Mouse (Mus musculus) liver, adult 2 months (tissue): ENCODE results near the gene Tmem28. TPM values are rescaled to one million over a fixed set of nuclear protein-coding genes. Genes with fewer than 3 reads are reported as not detected.

Experiments
- DNase-seq: peaks from one replicate; pipeline ENCODE4 v3.0.0-alpha.2; 2011; ENCODE audit warnings: low read depth, low spot score; ENCODE audit errors: extremely low read depth
- H3K27ac ChIP-seq: fragments of 200-500 bp; replicated peaks from 2 replicates; pipeline ENCODE4 v1.5.1; 2012; ENCODE audit warnings: low read depth, mild to moderate bottlenecking, control low read depth, inconsistent platforms, low read length; ENCODE audit not compliant: insufficient read depth
- H3K27me3 ChIP-seq: fragments of 200-500 bp; 2 replicates; pipeline ENCODE4 v1.6.1; 2012; ENCODE audit warnings: mild to moderate bottlenecking, moderate library complexity, low read length, inconsistent platforms; ENCODE audit not compliant: control insufficient read depth, insufficient read depth
- H3K36me3 ChIP-seq: fragments of 200-500 bp; 2 replicates; pipeline ENCODE4 v1.6.1; 2012; ENCODE audit warnings: low read length, inconsistent platforms; ENCODE audit not compliant: control insufficient read depth, insufficient read depth
- H3K4me1 ChIP-seq: fragments of 200-500 bp; 2 replicates; pipeline ENCODE4 v1.6.1; 2011; ENCODE audit warnings: low read length; ENCODE audit not compliant: control insufficient read depth, insufficient read depth
- H3K4me3 ChIP-seq: fragments of 200-500 bp; 2 replicates; pipeline ENCODE4 v1.5.1; 2011; ENCODE audit warnings: low read depth, mild to moderate bottlenecking, control low read depth, low read length, moderate library complexity; ENCODE audit not compliant: insufficient read depth
- H3K79me2 ChIP-seq: fragments of 200-500 bp; 2 replicates; pipeline ENCODE4 v1.6.1; 2012; ENCODE audit warnings: inconsistent platforms, mild to moderate bottlenecking, low read length, moderate library complexity; ENCODE audit not compliant: control insufficient read depth, insufficient read depth
- H3K9ac ChIP-seq: fragments of 200-500 bp; 2 replicates; pipeline ENCODE4 v1.6.1; 2012; ENCODE audit warnings: low read depth, mild to moderate bottlenecking, control low read depth, inconsistent platforms, low read length
- CTCF ChIP-seq: fragments of 200-500 bp; IDR thresholded peaks from 2 replicates; pipeline ENCODE4 v1.5.1; 2011; ENCODE audit warnings: low read depth, low read length, control low read depth
- POLR2A ChIP-seq: fragments of 200-500 bp; IDR thresholded peaks from 2 replicates; pipeline ENCODE4 v1.6.1; 2011; ENCODE audit warnings: low read length, control low read depth; ENCODE audit not compliant: insufficient read depth; ENCODE audit errors: extremely low read depth
- WGBS: fragments of 180-500 bp; shearing (Covaris S2); methylation state at CpG from one replicate; pipeline ENCODE4 v1.1.7; 2018; 5-methylcytosine and 5-hydroxymethylcytosine counted together
- polyA plus RNA-seq: library from polyadenylated mRNA; depleted of rRNA; stranded (reverse); fragments of >200 nt; gene quantifications from 2 replicates; pipeline ENCODE4 v1.2.3, GENCODE M21; 2012; rRNA removed
- total RNA-seq: library from RNA; depleted of rRNA; stranded (reverse); fragments of >200 nt; gene quantifications from 2 replicates; pipeline ENCODE4 v1.2.3, GENCODE M21; 2014; rRNA removed

The Tmem28 gene
- total RNA-seq (not detected in 2 replicates), polyA plus RNA-seq (not detected in 2 replicates)

DNA sequence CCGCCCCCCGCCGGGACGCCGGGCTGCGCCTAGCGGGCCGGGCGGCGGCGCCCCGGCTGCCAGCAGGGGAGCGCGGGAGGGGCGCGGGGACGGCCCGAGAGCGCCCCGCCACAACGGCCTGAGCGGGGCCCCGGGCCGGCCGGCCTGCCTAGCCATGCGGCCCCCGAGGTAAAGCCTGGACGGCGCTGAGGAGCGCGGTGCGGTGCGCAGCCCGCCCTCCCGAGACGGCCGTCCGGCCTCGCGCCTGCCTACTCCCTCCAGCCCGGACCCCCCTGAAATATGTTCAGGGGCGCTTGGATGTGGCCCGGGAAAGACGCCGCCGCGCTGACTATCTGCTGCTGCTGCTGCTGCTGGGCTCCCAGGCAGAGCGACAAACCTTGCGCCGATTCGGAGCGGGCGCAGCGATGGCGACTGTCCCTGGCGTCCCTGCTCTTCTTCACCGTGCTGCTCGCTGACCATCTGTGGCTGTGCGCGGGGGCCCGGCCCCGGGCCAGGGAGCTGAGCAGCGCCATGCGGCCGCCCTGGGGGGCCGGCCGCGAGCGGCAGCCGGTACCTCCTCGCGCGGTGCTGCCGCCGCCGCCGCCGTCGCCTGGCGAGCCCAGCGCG is at the start of gene Tmem28:
TSS of gene Tmem28 (plus strand) at position 232 of the 606 bp plus-strand sequence.
- no peaks in the 10 kb centered on the region for H3K36me3 ChIP-seq
- WGBS = 2% methylated on average over 38 of the region's 82 CpGs
- no peaks in the 10 kb centered on the region for H3K79me2 ChIP-seq
- TF ChIP-seq POLR2A (no peak), CTCF (no peak)
- peaks cover 7% of the 10 kb centered on the region; the same call in 1 of the 2 replicates for H3K27me3 ChIP-seq
- H3K4me1 ChIP-seq = no peaks in the 10 kb centered on the region
- H3K4me3 ChIP-seq = peak within 1 kb of the TSS; percentile 35; the same call in 1 of the 2 replicates
- DNase-seq = no peak
- no peak within 1 kb of the TSS for H3K9ac ChIP-seq
- H3K27ac ChIP-seq = no peak within 1 kb of the TSS

DNA sequence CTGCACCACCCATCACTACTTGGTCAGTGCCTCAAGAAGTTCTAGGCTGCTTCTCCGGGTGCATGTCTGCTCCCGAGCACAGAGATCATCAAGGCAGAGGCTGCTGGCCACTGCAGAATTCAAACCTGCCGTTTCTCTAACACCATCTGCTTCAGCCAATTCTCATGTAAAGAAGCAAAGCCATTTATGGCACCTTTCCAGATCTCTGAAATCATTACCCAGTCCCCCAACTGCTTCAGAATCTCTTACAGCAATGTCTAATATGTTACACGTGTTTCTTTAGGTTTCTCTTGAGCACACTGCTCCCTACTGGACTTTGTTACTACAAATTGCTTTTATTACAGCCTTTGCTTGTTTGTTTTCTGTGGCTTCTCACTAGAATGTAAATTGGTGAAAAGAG is 40.5 kb upstream of the Tmem28 start:
- Histone ChIP-seq H3K36me3 (no peaks in the 10 kb centered on the region), H3K79me2 (no peaks in the 10 kb centered on the region), H3K27me3 (no peaks in the 10 kb centered on the region), H3K9ac (no peak overlapping the region), H3K27ac (no peak overlapping the region), H3K4me1 (no peaks in the 10 kb centered on the region), H3K4me3 (no peak overlapping the region)
- TF ChIP-seq CTCF (no peak), POLR2A (no peak)
- no peak for DNase-seq
- 64% methylated on average over 4 of the region's 4 CpGs for WGBS

DNA sequence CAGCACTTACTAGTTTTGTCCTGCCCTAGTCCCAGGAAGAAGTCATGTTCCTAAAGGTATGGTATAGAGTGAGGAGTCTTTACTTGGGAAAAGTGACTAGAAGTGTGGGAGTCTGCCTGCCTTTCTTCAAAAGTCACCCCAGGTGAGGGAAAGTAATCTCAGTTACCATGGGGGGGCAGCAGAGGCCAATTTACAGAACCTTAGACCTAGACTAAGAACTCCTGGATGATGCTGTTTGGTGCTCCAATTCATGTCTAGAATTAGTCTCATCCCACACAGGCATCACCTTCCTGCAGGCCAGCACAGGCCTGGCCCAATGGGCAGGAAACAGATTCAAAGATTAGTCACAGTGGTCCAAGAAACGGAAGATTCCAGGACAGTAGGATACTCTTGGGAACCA is 12.4 kb upstream of the Tmem28 start:
- H3K27ac ChIP-seq = no peak overlapping the region
- no peaks in the 10 kb centered on the region for H3K4me1 ChIP-seq
- H3K27me3 ChIP-seq = no peaks in the 10 kb centered on the region
- 31% methylated on average over 1 of the region's 1 CpGs for WGBS
- DNase-seq = peak; percentile 12
- no peaks in the 10 kb centered on the region for H3K36me3 ChIP-seq
- no peaks in the 10 kb centered on the region for H3K79me2 ChIP-seq
- H3K4me3 ChIP-seq = no peak overlapping the region
- TF ChIP-seq POLR2A (no peak), CTCF (no peak)
- H3K9ac ChIP-seq = no peak overlapping the region

DNA sequence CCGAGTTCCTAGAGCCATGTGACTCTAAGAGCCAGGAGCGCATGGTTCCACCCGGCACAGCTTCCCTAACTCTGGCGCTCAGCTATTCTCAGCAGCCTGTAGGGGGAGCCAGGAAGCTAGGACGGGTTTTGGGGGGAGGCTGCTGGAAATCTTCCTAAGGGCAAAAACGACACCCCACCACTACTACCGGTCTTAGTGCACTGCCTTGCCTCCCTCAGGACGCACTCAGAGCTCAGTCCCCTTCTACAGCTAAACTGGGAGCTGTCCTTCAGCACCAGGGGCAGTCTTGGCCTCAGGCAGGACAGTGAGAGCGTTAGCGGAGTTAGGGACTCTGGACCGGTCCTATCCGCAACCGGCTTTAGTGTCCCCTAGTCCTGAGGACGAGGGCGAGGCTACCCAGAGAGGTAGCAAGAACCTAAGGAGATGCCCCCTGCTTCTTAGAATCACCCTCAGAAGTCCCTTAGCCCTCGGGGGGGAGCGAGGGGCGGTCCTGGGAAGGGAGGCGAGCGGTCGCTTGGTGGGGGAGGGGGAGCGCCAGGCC is 1.4 kb upstream of the Tmem28 start:
- H3K36me3 ChIP-seq = no peaks in the 10 kb centered on the region
- H3K79me2 ChIP-seq = no peaks in the 10 kb centered on the region
- no peak overlapping the region for H3K9ac ChIP-seq
- peak overlapping the region; percentile 35; the same call in 1 of the 2 replicates for H3K4me3 ChIP-seq
- DNase-seq = peak; percentile 72
- H3K27me3 ChIP-seq = peaks cover 7% of the 10 kb centered on the region; the same call in 1 of the 2 replicates
- WGBS = 2% methylated on average over 22 of the region's 22 CpGs
- H3K4me1 ChIP-seq = no peaks in the 10 kb centered on the region
- TF ChIP-seq CTCF (no peak), POLR2A (no peak)
- no peak overlapping the region for H3K27ac ChIP-seq

DNA sequence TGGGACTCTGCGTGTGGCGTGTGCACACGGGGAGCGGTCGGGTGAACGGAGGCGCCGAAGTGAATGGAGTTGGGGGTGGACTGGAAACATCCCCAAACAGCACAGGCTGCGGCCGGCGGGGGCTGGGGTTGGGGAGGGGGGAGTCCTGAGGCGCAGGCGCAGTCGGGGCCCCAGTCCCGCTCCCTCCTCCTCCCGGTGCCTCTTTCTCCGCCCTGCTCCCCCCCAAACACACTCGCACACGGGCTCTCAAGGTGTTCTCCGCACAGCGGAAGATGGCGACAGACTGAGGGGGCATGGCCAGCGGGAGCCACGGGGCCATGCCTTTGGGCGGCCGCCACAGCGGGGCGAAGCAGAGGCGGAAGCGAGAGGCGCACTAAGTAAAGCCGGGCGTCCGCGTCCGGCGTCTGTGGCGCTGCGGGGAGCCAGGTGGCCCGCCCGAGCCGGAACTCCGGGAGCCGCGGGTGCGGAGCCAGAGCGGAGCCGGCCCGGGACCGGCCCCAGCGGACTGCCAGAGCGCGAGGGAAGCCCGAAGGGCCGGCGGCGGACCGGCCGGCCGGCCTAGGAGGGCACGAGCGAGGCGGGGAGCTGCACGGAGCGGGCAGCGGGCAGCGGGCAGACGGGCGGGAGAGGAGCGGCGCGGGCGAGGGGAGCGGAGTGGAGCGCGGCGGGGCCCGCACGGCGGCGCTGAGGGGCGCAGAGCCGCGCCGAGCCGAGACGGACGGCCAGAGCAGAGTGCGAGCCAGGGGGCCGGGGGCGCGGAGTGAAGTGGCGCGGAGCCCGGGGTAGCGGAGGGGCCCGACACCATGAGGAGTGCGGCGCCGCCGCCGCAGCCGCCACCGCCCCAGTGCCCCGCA is 658 bp upstream of the Tmem28 start:
- Histone ChIP-seq H3K36me3 (no peaks in the 10 kb centered on the region), H3K4me1 (no peaks in the 10 kb centered on the region), H3K9ac (no peak overlapping the region), H3K79me2 (no peaks in the 10 kb centered on the region), H3K27me3 (peaks cover 7% of the 10 kb centered on the region; the same call in 1 of the 2 replicates), H3K27ac (no peak overlapping the region), H3K4me3 (peak overlapping the region; percentile 35; the same call in 1 of the 2 replicates)
- TF ChIP-seq POLR2A (no peak), CTCF (no peak)
- under 1% methylated on average over 52 of the region's 105 CpGs for WGBS
- DNase-seq = peak; percentile 46

DNA sequence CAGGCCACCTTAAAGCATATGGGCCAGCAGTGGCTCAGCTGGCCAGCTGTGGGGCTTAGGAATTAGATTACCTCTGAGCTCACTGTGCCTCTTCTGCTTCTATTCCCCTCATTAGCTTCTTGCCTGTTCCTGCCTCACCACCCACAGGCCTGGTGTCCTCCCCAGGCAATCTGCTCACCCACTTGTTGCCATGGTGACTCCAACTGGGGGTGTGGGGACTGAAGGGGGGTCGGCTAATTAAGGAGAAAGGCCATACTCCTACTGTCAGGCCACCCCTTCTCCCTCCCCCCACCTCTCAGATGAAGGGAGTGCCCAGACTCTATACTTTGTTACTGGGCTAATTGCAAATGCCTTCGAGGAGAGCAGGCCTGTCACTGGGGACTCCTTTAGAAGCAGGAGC is 21.3 kb downstream of the Tmem28 start:
- no peak for DNase-seq
- no peaks in the 10 kb centered on the region for H3K79me2 ChIP-seq
- H3K36me3 ChIP-seq = no peaks in the 10 kb centered on the region
- no peak overlapping the region for H3K9ac ChIP-seq
- H3K4me1 ChIP-seq = no peaks in the 10 kb centered on the region
- 28% methylated on average over 2 of the region's 2 CpGs for WGBS
- no peak overlapping the region for H3K4me3 ChIP-seq
- no peak for TF ChIP-seq CTCF
- TF ChIP-seq POLR2A = no peak
- H3K27me3 ChIP-seq = no peaks in the 10 kb centered on the region
- no peak overlapping the region for H3K27ac ChIP-seq
